Mouse (Mus musculus): Measurements from ENCODE around the gene Scrn1.

DNA sequence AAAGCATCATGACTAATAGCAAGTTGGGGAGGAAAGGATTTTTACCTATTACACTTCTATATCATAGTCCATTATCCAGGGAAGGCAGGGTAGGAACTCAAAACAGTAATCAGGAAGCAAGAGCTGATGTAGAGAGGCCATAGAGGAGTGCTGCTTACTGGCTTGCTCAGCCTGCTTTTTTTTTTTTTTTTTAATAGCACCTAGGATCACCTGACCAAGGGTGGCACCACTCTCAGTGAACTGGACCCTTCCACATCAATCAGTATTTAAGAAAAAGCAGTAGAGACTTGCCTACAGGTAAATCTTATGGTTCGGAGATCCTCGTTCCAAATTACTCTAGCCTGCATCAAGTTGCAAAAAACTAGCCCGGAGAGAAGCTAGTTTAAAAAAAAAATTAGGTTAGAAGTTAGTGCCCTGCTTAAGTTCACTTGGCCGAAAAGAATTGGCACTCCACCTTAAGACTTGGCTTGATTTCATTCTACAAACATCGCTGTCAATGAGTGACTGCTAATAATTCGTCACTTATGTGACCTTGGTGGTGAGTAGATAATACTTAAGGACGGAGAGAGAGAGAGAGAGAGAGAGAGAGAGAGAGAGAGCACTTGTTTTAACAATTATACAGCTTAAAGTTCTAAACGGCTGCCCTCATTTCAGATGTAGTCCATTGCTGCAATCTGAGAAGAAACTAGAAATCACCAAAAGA lies 27.6 kb upstream of the Scrn1 start:
- TF ChIP-seq FLI1 (IDR thresholded peaks at IDR 0.05; ENCODE audit: low read length) (no peak), GATA1 (IDR thresholded peaks at IDR 0.05; ENCODE audit: borderline replicate concordance, low read length) (no peak)

All from megakaryocyte, embryonic 14.5 days (primary cell).